Mouse (Mus musculus): ENCODE measurements around the gene Surf1. TPM values are rescaled to one million over a fixed set of nuclear protein-coding genes. Genes with fewer than 3 reads are reported as not detected.

The Surf1 gene
- polyA plus RNA-seq, 1 experiment from 2014 or later = 47.8 TPM

GRCm38 (mm10) chr2:26908710-26909386 is 7.5 kb downstream of the Surf1 start:
- peaks cover 17% of the 10 kb centered on the region for H3K4me1 ChIP-seq (ENCODE audit: control insufficient read depth, insufficient read depth, low read length)
- peak overlapping the region; percentile 60 for H3K4me2 ChIP-seq (ENCODE audit: low read depth, severe bottlenecking)
- peak overlapping the region; percentile 90 for H3K4me3 ChIP-seq (ENCODE audit: low read depth, low read length)
- H3K27me3 ChIP-seq (ENCODE audit: control insufficient read depth, insufficient read depth, low read length) = no peaks in the 10 kb centered on the region
- DNase-seq (ENCODE audit: low spot score) = no peak
- WGBS = 87% methylated on average over 18 of the region's 18 CpGs
- H3K9me3 ChIP-seq (ENCODE audit: control insufficient read depth, low read length) = no peaks in the 10 kb centered on the region
- H3K9ac ChIP-seq (ENCODE audit: low read length) = peak overlapping the region; percentile 22; the same call in 1 of the 2 replicates
- no peak for ATAC-seq (ENCODE audit: insufficient number of reproducible peaks, low FRiP score, low TSS enrichment, low read depth)
- H3K36me3 ChIP-seq (ENCODE audit: control insufficient read depth, insufficient read depth, low read length) = peaks cover 32% of the 10 kb centered on the region
- no peak overlapping the region for H3K27ac ChIP-seq (replicated peaks; ENCODE audit: low read depth, low read length)

- ATAC-seq (ENCODE audit: insufficient number of reproducible peaks, low FRiP score, low TSS enrichment, low read depth) (no peak), DNase-seq (ENCODE audit: low spot score) (peak; percentile 58)
- Histone ChIP-seq H3K9me3 (ENCODE audit: control insufficient read depth, low read length) (no peaks in the 10 kb centered on the region), H3K4me1 (ENCODE audit: control insufficient read depth, insufficient read depth, low read length) (peaks cover 21% of the 10 kb centered on the region), H3K4me3 (ENCODE audit: low read depth, low read length) (no peak overlapping the region), H3K9ac (ENCODE audit: low read length) (no peak overlapping the region), H3K27ac (replicated peaks; ENCODE audit: low read depth, low read length) (no peak overlapping the region), H3K27me3 (ENCODE audit: control insufficient read depth, insufficient read depth, low read length) (no peaks in the 10 kb centered on the region), H3K4me2 (ENCODE audit: low read depth, severe bottlenecking) (no peak overlapping the region), H3K36me3 (ENCODE audit: control insufficient read depth, insufficient read depth, low read length) (peaks cover 20% of the 10 kb centered on the region)
- 67% methylated on average over 4 of the region's 4 CpGs for WGBS
Observed at GRCm38 (mm10) chr2:26907109-26907508, 9.2 kb downstream of the Surf1 start.

GRCm38 (mm10) chr2:26906431-26906830 is 9.9 kb downstream of the Surf1 start:
- H3K27ac ChIP-seq (replicated peaks; ENCODE audit: low read depth, low read length) = no peak overlapping the region
- WGBS = 91% methylated on average over 3 of the region's 3 CpGs
- no peaks in the 10 kb centered on the region for H3K27me3 ChIP-seq (ENCODE audit: control insufficient read depth, insufficient read depth, low read length)
- H3K36me3 ChIP-seq (ENCODE audit: control insufficient read depth, insufficient read depth, low read length) = peaks cover 18% of the 10 kb centered on the region
- H3K9ac ChIP-seq (ENCODE audit: low read length) = no peak overlapping the region
- ATAC-seq (ENCODE audit: insufficient number of reproducible peaks, low FRiP score, low TSS enrichment, low read depth) (no peak), DNase-seq (ENCODE audit: low spot score) (no peak)
- H3K9me3 ChIP-seq (ENCODE audit: control insufficient read depth, low read length) = no peaks in the 10 kb centered on the region
- peaks cover 21% of the 10 kb centered on the region for H3K4me1 ChIP-seq (ENCODE audit: control insufficient read depth, insufficient read depth, low read length)
- H3K4me3 ChIP-seq (ENCODE audit: low read depth, low read length) = no peak overlapping the region
- H3K4me2 ChIP-seq (ENCODE audit: low read depth, severe bottlenecking) = no peak overlapping the region

GRCm38 (mm10) chr2:26905936-26906335 is 10.4 kb downstream of the Surf1 start:
- H3K4me1 ChIP-seq (ENCODE audit: control insufficient read depth, insufficient read depth, low read length) = peaks cover 21% of the 10 kb centered on the region

GRCm38 (mm10) chr2:26903311-26903710 is 13.0 kb downstream of the Surf1 start:
- 20% methylated on average over 7 of the region's 7 CpGs for WGBS
- peak overlapping the region; percentile 91 for H3K4me3 ChIP-seq (ENCODE audit: low read depth, low read length)
- peaks cover 10% of the 10 kb centered on the region; the same call in 1 of the 2 replicates for H3K4me1 ChIP-seq (ENCODE audit: control insufficient read depth, insufficient read depth, low read length)
- no peaks in the 10 kb centered on the region for H3K9me3 ChIP-seq (ENCODE audit: control insufficient read depth, low read length)
- H3K4me2 ChIP-seq (ENCODE audit: low read depth, severe bottlenecking) = peak overlapping the region; percentile 81
- ATAC-seq (ENCODE audit: insufficient number of reproducible peaks, low FRiP score, low TSS enrichment, low read depth) = no peak
- H3K9ac ChIP-seq (ENCODE audit: low read length) = peak overlapping the region; percentile 58
- no peaks in the 10 kb centered on the region for H3K27me3 ChIP-seq (ENCODE audit: control insufficient read depth, insufficient read depth, low read length)
- H3K36me3 ChIP-seq (ENCODE audit: control insufficient read depth, insufficient read depth, low read length) = peaks cover 31% of the 10 kb centered on the region
- no peak for DNase-seq (ENCODE audit: low spot score)
- peak overlapping the region; percentile 77 for H3K27ac ChIP-seq (replicated peaks; ENCODE audit: low read depth, low read length)

More at GRCm38 (mm10) chr2:26905936-26906335, 10.4 kb downstream of the Surf1 start:
- no peak overlapping the region for H3K27ac ChIP-seq (replicated peaks; ENCODE audit: low read depth, low read length)
- no peak for DNase-seq (ENCODE audit: low spot score)
- WGBS = 89% methylated on average over 2 of the region's 2 CpGs
- H3K36me3 ChIP-seq (ENCODE audit: control insufficient read depth, insufficient read depth, low read length) = peaks cover 18% of the 10 kb centered on the region
- H3K4me2 ChIP-seq (ENCODE audit: low read depth, severe bottlenecking) = no peak overlapping the region
- H3K9ac ChIP-seq (ENCODE audit: low read length) = no peak overlapping the region
- no peak overlapping the region for H3K4me3 ChIP-seq (ENCODE audit: low read depth, low read length)
- ATAC-seq (ENCODE audit: insufficient number of reproducible peaks, low FRiP score, low TSS enrichment, low read depth) = no peak
- H3K9me3 ChIP-seq (ENCODE audit: control insufficient read depth, low read length) = no peaks in the 10 kb centered on the region
- no peaks in the 10 kb centered on the region for H3K27me3 ChIP-seq (ENCODE audit: control insufficient read depth, insufficient read depth, low read length)

GRCm38 (mm10) chr2:26902467-26903220 is 13.7 kb downstream of the Surf1 start, which contains the start of gene Surf6:
TSS of gene Surf6 (minus strand) at chr2:26902879.
- H3K4me1 ChIP-seq (ENCODE audit: control insufficient read depth, insufficient read depth, low read length) = peaks cover 10% of the 10 kb centered on the region; the same call in 1 of the 2 replicates
- peak within 1 kb of the TSS; percentile 77 for H3K27ac ChIP-seq (replicated peaks; ENCODE audit: low read depth, low read length)
- H3K4me2 ChIP-seq (ENCODE audit: low read depth, severe bottlenecking) = peak within 1 kb of the TSS; percentile 81
- peak within 1 kb of the TSS; percentile 91 for H3K4me3 ChIP-seq (ENCODE audit: low read depth, low read length)
- peak; percentile 97 for DNase-seq (ENCODE audit: low spot score)
- under 1% methylated on average over 41 of the region's 41 CpGs for WGBS
- peaks cover 28% of the 10 kb centered on the region for H3K36me3 ChIP-seq (ENCODE audit: control insufficient read depth, insufficient read depth, low read length)
- no peaks in the 10 kb centered on the region for H3K9me3 ChIP-seq (ENCODE audit: control insufficient read depth, low read length)
- ATAC-seq (ENCODE audit: insufficient number of reproducible peaks, low FRiP score, low TSS enrichment, low read depth) = peak; percentile 93
- H3K9ac ChIP-seq (ENCODE audit: low read length) = peak within 1 kb of the TSS; percentile 62
- no peaks in the 10 kb centered on the region for H3K27me3 ChIP-seq (ENCODE audit: control insufficient read depth, insufficient read depth, low read length)

GRCm38 (mm10) chr2:26901834-26902400 is 14.4 kb downstream of the Surf1 start:
- Histone ChIP-seq H3K4me1 (ENCODE audit: control insufficient read depth, insufficient read depth, low read length) (peaks cover 10% of the 10 kb centered on the region; the same call in 1 of the 2 replicates), H3K27ac (replicated peaks; ENCODE audit: low read depth, low read length) (no peak overlapping the region)

GRCm38 (mm10) chr2:26900731-26901130 is 15.6 kb downstream of the Surf1 start:
- Histone ChIP-seq H3K4me3 (ENCODE audit: low read depth, low read length) (no peak overlapping the region), H3K4me2 (ENCODE audit: low read depth, severe bottlenecking) (no peak overlapping the region), H3K9me3 (ENCODE audit: control insufficient read depth, low read length) (no peaks in the 10 kb centered on the region), H3K27me3 (ENCODE audit: control insufficient read depth, insufficient read depth, low read length) (no peaks in the 10 kb centered on the region), H3K36me3 (ENCODE audit: control insufficient read depth, insufficient read depth, low read length) (peaks cover 25% of the 10 kb centered on the region), H3K4me1 (ENCODE audit: control insufficient read depth, insufficient read depth, low read length) (peaks cover 10% of the 10 kb centered on the region; the same call in 1 of the 2 replicates), H3K9ac (ENCODE audit: low read length) (no peak overlapping the region), H3K27ac (replicated peaks; ENCODE audit: low read depth, low read length) (no peak overlapping the region)
- WGBS = 91% methylated on average over 1 of the region's 1 CpGs
- ATAC-seq (ENCODE audit: insufficient number of reproducible peaks, low FRiP score, low TSS enrichment, low read depth) = no peak
- DNase-seq (ENCODE audit: low spot score) = no peak

More at GRCm38 (mm10) chr2:26901834-26902400, 14.4 kb downstream of the Surf1 start:
- Histone ChIP-seq H3K9ac (ENCODE audit: low read length) (peak overlapping the region; percentile 62), H3K36me3 (ENCODE audit: control insufficient read depth, insufficient read depth, low read length) (peaks cover 26% of the 10 kb centered on the region), H3K4me3 (ENCODE audit: low read depth, low read length) (peak overlapping the region; percentile 91), H3K4me2 (ENCODE audit: low read depth, severe bottlenecking) (peak overlapping the region; percentile 81), H3K27me3 (ENCODE audit: control insufficient read depth, insufficient read depth, low read length) (no peaks in the 10 kb centered on the region), H3K9me3 (ENCODE audit: control insufficient read depth, low read length) (no peaks in the 10 kb centered on the region)
- ATAC-seq (ENCODE audit: insufficient number of reproducible peaks, low FRiP score, low TSS enrichment, low read depth) (no peak), DNase-seq (ENCODE audit: low spot score) (no peak)
- 6% methylated on average over 7 of the region's 7 CpGs for WGBS
